Mouse (Mus musculus) heart, adult 18-20 months (tissue): Measurements from ENCODE around the gene Mlx. TPM values are rescaled to one million over a fixed set of nuclear protein-coding genes. Genes with fewer than 3 reads are reported as not detected.

Experiments used
- DNase-seq, 2 experiments: peaks; one replicate each; pipeline ENCODE4 v3.0.0; 2021 to 2022; ENCODE audit warnings: mixed read lengths in 1 of 2
- long read RNA-seq, 2 experiments: library from polyadenylated mRNA; stranded (forward); transcript quantifications; one replicate each; pipeline ENCODE4 v2.0.0; 2021
- total RNA-seq, 2 experiments: library from RNA; stranded (reverse); gene quantifications; 2 replicates each; pipeline ENCODE4 v1.2.3; 2021

Gene Mlx
- 10 to 100 TPM; 17.2 to 17.9 TPM for total RNA-seq
- long read RNA-seq, experiment 1, partial matches to known transcripts = 1 of 7 reads
- long read RNA-seq, experiment 1, other reads (novel, unspliced or antisense) = 1 of 7 reads
- long read RNA-seq, experiment 2, partial matches to known transcripts = 0 of 7 reads
- long read RNA-seq, experiment 2, other reads (novel, unspliced or antisense) = 0 of 7 reads

GRCm38 (mm10) chr11:101086756-101087681 is at the start of gene Mlx:
TSS of gene Mlx (plus strand) at chr11:101087277.
- DNase-seq = peak; percentile 93 to 96

GRCm38 (mm10) chr11:101037795-101038194 is 49.3 kb upstream of the Mlx start:
- DNase-seq = no peak

GRCm38 (mm10) chr11:101045826-101046225 is 41.3 kb upstream of the Mlx start:
- no peak for DNase-seq

- DNase-seq = no peak
Measured at GRCm38 (mm10) chr11:101046440-101046839, 40.6 kb upstream of the Mlx start.

GRCm38 (mm10) chr11:101047502-101047901 is 39.6 kb upstream of the Mlx start:
- DNase-seq = no peak

GRCm38 (mm10) chr11:101050359-101050758 is 36.7 kb upstream of the Mlx start:
- no peak for DNase-seq

GRCm38 (mm10) chr11:101051051-101051493 is 36.0 kb upstream of the Mlx start:
- DNase-seq = no peak

GRCm38 (mm10) chr11:101051617-101052016 is 35.5 kb upstream of the Mlx start:
- DNase-seq = no peak

- DNase-seq = peak; percentile 81 to 84
Measured at GRCm38 (mm10) chr11:101052751-101053473, 34.2 kb upstream of the Mlx start.

- DNase-seq = no peak
Measured at GRCm38 (mm10) chr11:101053974-101054373, 33.1 kb upstream of the Mlx start.

- no peak for DNase-seq
Measured at GRCm38 (mm10) chr11:101055418-101055817, 31.7 kb upstream of the Mlx start.

GRCm38 (mm10) chr11:101056885-101057284 is 30.2 kb upstream of the Mlx start:
- peak; percentile 74 to 84 for DNase-seq

- peak; percentile 91 to 96 for DNase-seq
Measured at GRCm38 (mm10) chr11:101057860-101058259, 29.2 kb upstream of the Mlx start.

GRCm38 (mm10) chr11:101058726-101059125 is 28.4 kb upstream of the Mlx start:
- DNase-seq = peak; percentile 68 to 87

- no peak for DNase-seq
Measured at GRCm38 (mm10) chr11:101059473-101059872, 27.6 kb upstream of the Mlx start.

- DNase-seq = peak; percentile 89 to 92
Measured at GRCm38 (mm10) chr11:101060126-101060525, 27.0 kb upstream of the Mlx start.

GRCm38 (mm10) chr11:101061049-101061448 is 26.0 kb upstream of the Mlx start:
- DNase-seq = no peak

- DNase-seq = peak; percentile 82 to 92
Measured at GRCm38 (mm10) chr11:101062165-101062884, 24.8 kb upstream of the Mlx start.

- DNase-seq = no peak
Measured at GRCm38 (mm10) chr11:101062971-101063675, 24.0 kb upstream of the Mlx start.

GRCm38 (mm10) chr11:101063676-101064327 is 23.3 kb upstream of the Mlx start:
- DNase-seq = peak; percentile 84 to 91

- no peak for DNase-seq
Measured at GRCm38 (mm10) chr11:101064462-101064861, 22.6 kb upstream of the Mlx start.
